Mouse (Mus musculus): Measurements from ENCODE around the gene Kcnip4.

Kcnip4 gene

DNA sequence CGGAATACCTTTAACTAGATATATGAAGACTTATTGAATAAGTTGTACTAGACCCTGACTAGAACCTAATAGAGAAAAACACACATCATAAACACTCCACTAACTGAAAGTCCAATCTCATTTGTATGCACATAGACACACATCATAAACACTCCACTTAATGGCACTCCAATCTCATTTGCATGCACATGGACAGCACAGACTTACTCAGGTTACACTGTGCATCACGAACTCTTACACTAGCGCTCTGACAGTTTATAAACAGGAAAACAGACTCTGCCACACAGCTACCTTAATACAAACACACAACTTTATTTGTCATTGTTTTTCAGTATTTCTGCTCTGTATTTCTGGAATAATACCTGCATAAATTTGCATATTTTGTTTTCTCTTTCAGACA lies 168.3 kb downstream of the Kcnip4 start:
- DNase-seq (ENCODE audit: low read depth, low spot score): no peak

DNA sequence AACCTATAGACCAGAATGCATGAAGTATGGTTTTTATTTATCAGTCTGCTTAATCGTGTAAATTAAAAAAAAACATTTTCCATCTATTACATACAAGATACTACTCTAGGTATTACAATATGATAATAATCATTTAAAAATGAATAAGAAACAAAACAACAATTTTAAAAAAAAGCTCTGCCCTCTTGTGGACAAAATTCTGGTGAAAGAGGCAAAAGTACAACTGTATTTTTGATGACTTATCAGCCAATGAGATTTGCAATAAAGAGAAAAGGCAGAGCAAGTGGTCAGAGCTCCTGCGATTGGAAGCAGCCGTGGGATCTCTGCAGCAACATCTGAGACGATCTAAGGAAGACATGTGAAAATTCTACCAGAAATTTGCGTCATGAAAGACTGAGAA lies 172.6 kb downstream of the Kcnip4 start:
- no peak for DNase-seq (ENCODE audit: low read depth, low spot score)

DNA sequence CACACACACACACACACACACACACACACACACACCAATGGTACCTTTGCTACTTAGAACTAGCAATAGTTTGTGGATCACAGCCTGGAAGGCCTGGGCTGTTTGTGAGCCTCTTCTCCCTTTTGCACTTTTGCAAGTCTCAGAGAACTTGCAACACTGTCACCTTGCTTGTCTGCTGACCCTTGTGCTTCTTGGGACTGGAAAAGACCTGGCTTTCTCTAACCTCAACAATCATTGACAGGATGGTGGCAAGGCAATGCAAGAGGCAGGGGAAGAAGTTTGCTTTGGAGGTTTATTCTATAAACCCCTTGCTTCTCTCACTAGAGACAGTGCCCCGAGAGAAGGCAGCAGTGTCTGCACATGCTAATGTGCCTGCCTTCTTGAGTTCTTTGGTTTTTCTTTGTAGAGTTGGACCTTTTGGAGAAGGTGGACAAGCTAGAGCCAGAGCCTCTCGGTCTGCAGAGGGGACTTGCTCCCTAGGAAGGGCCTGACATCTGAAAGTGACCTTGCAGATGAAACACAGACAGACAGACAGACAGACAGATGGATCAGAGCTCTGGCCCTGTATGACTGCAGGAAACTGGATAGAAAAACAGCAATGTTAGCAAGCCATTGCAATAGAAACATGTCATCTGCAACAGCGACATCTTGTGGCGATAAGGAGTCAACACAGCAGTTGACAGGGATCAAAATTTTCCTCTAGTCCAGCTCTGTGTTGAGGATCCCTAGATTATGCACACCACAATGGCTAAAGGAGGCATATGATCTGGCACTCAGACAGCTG lies 174.4 kb downstream of the Kcnip4 start:
- DNase-seq (ENCODE audit: low read depth, low spot score): peak; percentile 43

DNA sequence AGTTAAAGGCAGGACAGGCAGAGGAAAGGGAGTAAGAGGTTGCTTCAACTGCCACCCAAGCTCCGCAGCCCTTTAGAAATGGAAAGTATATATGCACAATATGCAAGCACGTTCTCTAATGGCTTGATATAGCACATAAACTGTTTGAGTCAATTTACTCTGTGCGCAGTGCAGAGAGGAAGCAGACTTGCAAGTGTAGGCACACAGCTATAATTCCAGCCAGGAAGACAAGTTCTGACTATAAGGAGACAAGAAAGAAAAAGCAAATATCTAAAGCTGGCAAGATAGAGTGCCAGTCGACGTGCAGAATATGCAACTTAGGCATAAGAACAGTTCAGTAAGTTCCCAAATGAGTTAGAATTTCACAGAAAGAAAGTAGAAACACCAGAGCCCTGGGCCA lies 175.2 kb downstream of the Kcnip4 start:
- DNase-seq (ENCODE audit: low read depth, low spot score): no peak

DNA sequence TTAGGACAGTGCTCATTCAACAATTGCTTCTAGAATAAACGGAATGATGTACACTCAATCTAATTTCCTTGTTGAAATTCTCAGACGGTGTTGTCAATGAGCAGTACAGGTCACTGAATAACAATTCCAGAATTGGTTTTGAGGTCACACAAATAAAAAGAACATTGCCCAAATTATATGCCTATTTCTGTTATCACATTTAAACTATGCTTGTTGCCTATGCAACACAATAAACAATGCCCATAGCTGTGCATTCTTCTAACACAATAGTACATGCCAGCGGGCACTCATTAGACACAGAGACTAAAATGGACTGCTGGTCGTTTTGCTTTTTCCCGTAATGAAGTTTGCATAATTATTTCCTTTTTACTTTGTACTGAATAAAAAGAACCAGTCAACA lies 176.2 kb downstream of the Kcnip4 start:
- no peak for DNase-seq (ENCODE audit: low read depth, low spot score)

DNA sequence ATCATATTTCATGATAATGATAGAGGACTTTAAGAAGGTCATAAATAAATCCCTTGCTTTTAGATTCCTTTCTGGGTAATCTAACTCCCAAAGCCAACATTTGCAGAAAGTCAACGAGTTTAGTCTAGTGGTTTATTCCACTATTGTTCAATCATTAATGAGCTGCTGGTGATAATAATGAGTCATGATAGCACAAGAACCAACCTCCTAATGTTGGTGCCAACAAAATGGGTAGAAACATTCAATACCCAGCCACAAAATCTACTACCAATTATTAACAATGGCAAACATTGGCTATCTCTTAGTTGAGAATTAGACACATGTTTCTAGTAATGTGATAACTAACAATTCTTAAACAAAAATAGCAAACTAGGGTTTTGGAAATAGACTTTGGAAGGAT lies 180.1 kb downstream of the Kcnip4 start:
- DNase-seq (ENCODE audit: low read depth, low spot score): no peak

DNA sequence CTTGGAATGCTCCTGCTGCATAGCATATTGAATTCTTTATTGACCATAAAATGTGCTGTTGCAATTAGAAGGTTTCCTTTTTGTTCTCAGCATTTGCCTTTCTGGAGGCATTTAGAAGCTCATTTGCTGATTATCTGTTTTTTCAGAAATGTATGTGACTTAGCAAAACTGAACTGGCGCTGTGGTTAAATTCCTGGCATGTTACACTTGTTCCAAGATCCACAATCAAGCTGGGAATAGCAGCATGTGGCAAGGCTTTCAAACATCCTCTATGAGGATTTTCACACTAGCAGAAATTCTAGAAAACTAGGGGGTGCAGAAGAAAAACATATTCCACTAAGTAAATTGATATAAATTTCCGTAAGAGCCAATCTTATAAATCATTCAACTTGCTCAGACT lies 187.5 kb downstream of the Kcnip4 start:
- no peak for DNase-seq (ENCODE audit: low read depth, low spot score)

DNA sequence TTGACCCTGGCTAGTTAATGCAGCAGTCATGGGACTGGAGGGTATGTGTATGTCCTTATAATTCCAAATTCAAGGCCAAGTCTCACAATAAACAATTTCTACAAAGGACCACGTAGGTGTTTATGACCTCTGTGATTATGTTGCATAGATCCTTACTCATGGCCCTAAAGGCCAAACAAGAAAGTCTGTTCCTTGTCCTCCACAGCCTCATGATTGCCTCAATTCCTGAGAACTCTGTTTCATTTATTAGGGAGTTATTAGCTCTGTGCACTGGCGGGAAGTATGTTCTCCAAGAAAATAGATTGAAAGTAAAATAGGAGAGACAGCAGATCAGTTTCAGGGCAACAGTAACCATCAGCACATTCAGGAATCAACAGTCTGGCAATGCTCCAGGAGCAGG lies 191.6 kb downstream of the Kcnip4 start:
- DNase-seq (ENCODE audit: low read depth, low spot score): no peak

DNA sequence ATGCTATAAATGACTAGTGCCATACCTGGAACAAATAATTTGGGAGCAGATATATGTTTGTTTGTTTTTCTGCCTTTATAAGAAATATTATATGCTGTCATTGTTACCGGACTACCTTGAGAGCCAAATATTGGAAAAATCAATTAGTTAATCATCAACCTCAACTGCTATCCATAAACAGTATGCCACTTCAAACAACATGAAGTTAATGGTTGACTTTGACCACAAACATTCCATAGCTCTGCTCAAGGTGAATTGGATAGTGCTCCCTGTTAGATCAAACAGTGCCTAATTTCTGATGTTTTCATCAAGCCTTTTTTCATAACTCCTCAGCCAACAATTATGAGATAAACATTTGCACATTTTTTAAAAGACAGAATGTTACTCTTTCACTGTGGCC lies 195.7 kb downstream of the Kcnip4 start:
- DNase-seq (ENCODE audit: low read depth, low spot score): no peak

DNA sequence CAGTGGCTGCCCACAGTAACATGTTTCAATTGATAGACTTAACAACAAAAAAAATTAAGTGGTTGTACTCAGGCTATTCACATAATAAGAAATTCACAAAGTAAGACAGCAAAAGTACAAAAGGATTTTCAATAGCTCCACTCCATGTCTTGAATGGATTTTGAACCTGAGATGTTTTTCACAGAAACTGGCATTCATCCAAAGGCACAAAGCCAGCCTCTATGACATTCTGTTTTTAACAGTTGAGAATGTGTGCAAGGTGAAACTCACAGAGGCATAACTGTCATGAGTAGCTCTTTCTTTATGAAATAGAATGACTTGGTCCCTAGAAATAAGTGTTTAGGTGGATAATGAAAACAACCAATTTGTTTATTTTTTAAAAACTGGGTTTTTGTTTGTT lies 206.0 kb downstream of the Kcnip4 start:
- no peak for DNase-seq (ENCODE audit: low read depth, low spot score)

DNA sequence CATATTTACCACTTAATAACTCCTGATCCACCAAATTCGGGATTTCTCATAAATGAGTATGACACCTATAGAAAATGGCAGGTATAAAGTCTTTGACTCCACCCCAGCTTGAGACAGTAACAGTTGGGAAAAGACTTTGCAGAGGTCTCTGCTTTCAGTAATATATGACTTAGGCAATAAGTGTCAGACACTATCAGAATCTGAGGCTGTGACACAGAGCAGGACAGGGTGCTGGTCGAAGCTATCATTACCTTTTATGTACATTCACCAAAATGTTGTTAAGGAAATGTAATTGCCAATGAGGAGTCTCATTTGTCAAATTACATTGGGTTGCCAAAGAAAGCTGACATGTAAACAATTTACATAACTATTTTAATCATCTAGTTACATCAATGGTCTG lies 206.8 kb downstream of the Kcnip4 start:
- DNase-seq (ENCODE audit: low read depth, low spot score): no peak

DNA sequence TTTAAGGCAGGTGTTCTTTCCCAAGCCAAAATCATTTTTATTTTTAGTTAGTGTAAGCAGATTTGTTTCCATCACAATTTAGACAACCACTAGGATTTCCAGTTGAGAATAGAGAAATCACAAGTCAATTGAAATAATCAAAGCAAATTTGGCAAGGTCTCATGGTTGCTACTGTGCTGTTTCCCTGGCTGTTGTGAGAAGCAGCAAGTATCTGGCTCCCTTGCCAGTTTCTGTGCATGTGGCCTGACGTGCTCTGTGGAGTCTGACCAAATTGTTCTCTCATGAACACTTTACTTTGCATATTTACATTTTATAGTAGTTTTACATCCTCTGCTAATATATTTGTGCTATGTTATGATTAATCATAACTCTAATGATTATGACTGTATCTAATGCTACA lies 217.9 kb downstream of the Kcnip4 start:
- no peak for DNase-seq (ENCODE audit: low read depth, low spot score)

DNA sequence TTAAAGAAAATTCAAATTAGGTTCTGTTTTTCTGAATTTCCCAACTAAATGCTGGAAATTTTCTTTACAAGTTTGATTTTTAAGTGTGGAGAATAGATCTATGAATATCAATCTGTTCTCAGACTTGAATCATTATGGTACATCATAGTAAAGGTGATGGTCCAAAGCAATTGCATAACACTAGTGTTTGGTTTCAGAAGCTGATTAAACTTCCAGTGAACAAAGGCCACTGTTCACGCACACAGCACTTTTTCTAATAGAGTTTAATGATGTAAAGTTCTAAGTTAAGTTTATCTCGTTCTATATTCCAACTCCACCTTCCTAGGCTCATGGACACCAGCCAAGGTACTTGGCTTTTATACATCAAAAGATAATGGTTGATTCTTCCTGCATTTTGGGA lies 219.4 kb downstream of the Kcnip4 start:
- DNase-seq (ENCODE audit: low read depth, low spot score): no peak

DNA sequence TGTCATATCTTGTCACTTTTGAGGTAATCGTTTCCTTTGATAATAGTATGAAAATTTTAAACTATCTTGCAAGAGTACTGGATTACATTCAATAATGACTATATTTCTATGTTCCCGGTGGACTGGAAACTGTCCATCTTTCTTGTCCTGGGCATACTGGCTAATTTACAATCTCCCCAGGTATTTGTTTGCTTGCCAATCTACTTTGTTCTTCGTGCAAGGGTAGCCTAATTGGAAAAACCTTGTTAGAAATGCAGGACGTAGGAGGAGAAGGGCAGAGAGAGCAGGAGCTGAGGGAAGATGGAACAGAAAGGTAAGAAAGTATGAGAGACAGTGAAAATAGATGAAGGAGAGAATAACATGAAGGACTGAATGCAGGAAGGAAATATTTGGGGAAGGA lies 226.1 kb downstream of the Kcnip4 start:
- no peak for DNase-seq (ENCODE audit: low read depth, low spot score)

DNA sequence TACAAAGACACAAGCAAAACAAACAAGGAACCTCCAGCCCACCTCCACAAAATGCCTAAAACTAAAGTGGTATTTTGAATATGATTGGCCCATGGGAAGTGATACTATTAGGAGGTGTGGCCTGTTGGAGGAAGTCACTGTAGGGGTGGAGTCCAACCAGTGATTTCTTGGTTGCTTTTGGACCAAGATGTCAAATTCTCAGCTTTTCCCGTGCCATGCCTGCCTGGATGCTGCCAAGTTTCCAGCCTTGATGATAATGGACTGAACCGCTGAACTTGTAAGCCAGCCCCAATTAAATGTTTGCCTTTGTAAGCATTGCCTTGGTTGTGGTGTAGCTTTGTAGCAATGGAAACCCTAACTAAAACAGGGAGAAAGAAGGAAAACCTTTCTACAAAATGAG lies 232.3 kb downstream of the Kcnip4 start:
- DNase-seq (ENCODE audit: low read depth, low spot score): no peak

DNA sequence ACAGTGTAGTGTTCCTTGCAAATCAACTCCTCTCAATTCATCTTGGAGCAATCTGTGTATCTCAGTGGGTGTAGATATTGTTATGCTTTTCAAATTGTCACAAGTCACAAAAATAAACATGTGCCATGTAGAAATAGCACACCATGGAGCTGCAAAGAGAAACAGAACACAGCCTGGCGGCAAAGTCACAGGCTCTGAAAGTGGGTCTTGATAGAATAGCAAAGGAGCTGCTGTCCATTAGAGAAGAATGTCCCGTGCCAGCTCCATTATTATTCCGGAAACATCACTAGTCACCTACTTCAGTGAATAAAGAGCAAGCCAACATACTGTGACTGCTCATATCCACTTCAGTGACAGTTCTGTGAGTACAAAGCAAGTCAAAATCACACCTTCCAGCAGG lies 232.9 kb downstream of the Kcnip4 start:
- DNase-seq (ENCODE audit: low read depth, low spot score): no peak

DNA sequence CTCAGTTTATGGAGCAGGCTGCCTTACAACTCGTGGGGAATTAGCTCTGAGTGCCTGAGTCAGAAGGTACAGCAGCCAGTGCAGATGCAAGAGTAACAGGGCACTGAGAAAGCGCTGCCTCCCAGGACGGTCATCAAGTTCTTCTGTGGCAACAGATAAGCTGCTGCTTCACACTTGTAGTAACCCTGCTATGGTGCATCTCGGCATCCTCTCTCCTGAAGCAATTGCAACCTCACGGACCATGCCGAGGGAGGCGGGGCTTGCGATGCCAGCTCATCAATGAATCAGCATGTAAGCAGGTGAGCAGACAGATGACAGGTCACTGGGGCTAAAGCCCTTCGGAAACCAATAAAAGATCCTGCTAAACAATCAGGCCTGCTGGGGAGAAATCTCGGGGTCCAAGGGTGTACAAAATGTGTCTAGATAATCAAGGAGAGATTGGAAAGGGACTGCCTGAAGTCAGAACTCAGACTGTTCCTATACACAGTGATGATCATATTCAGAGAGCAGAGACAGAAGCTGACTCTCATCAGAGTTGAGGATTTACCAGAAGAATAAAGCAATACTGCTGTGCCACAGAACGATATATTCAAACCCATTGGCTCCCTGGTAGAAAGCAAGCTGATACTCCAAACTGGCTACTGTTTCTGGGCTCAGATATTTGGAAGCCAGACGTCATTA lies 239.1 kb downstream of the Kcnip4 start:
- DNase-seq (ENCODE audit: low read depth, low spot score): no peak

DNA sequence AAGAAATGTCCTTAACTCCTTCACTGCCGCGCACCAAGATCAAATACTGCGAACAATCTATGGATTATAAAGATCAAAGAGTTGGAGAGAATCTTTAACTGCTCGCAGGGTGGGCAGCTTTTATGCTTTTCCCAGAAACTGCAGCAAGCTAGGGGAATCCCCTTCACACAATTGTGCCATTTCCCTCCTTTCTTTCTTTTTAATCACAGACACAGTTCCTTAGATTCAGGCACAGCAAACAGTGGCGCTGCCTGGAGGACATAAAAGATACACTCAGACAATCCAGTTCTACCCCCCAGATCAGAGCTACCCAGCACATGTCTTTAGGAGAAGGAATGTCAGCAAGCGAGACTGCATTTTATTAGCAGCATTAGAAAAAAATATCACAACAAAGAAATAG lies 239.9 kb downstream of the Kcnip4 start:
- no peak for DNase-seq (ENCODE audit: low read depth, low spot score)

DNA sequence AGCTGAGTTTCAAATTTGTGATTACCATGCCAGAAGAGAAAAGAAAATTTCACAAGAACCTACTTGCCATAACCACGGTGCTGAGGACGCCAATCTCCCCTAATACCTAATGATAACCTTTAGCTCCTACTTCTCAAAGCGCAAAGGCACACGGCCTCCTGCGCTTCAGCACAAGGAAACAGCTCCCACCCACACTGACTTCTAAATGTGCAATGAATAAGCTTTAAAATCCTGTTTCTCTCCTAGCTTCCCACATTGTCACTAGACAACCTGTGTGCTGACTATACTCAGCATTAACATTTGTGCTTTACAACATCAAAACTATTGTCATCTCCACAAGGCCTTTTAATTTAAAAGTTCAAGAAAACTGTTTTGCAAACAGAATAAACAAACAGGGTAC lies 241.3 kb downstream of the Kcnip4 start:
- DNase-seq (ENCODE audit: low read depth, low spot score): no peak

DNA sequence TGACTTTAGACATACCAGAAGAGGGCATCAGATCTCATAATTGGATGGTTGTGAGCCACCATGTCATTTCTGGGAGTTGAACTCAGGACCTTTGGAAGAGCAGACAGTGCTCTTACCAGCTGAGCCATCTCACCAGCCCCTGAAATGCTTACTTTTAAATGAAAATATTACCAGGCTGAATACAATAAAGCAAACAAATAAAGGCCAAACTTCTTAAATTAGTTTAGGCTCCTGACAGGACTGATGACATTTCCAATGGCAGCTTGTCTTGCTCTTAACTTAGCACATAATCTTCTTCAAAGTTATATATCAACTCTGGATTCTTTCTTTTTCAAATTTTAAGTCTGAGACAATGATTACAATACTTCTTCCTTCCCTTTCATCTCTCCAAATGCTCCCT lies 252.8 kb downstream of the Kcnip4 start:
- DNase-seq (ENCODE audit: low read depth, low spot score): no peak

DNA sequence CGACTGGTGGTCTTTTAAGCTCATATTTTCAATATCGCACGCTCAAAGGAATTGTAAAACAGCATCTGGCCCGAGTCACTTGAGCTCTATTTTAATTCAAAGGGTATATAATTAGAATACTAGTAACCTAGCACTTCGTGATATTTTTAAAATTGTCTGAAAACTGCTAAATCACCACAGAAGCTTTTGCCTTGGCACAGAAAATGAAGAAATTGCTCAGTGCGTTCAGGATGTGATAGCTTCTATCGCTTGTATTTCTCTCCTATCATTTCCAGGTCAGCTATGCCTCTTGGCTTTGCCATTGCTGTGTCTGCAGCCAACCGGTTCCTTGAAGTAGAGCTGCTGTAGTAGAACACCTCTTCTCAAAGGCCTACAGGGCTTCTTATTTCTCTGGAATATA lies 255.9 kb downstream of the Kcnip4 start:
- no peak for DNase-seq (ENCODE audit: low read depth, low spot score)

DNA sequence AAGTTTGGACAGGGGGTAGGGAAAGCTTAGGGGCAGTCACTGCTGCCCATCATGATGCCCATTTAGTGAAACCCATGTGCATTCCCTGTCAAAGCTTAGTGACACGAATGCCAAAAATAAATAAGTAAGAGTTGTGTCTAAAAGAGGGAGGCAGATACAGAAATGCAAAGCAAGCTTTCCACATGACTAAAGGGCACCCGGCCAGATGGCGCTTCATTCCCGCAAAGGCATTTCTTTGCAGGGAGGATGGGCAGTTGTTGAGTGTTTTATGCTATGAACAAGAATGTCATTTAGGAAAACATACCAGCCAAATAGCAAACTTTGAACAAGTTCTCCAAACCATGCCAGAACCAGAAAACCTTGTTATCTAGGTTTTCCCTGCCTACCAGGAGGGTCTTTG lies 265.4 kb downstream of the Kcnip4 start:
- no peak for DNase-seq (ENCODE audit: low read depth, low spot score)

DNA sequence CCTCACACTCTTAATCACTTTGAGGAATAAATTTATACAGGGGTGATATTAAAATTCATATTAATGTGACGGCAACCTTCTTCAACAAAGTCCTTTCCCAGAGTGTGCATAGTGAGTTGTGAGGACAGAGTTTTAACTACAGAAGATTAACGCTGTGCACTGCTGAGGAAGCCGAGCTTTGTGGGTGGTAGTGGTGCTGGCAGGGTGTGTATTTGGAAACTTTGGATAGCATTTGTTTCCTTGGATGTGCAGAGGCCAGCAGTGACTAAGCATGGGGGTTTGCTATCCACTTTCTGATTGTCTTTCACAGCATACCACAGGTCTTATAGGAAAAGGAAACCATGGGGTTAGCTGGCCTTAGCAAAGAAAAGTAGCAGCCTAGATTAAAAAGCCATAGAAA lies 267.9 kb downstream of the Kcnip4 start:
- no peak for DNase-seq (ENCODE audit: low read depth, low spot score)

DNA sequence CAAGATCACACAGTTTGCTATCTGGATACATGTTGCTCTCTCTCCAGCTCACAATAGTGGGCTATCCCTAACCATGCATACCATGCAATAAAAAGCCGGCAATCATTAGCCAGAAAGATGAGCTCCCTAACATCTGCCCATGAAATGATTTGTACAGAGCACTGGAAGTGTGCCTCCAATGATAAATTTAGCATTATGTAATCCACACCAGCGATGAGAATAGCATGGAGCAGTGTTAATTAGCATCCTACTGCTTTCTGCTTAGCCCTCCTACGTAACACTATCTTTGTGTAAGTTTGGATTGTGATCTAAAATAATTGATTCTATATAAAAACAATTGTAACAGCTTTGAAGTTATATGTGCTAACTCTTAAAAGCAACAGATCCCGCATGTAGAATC lies 268.7 kb downstream of the Kcnip4 start:
- no peak for DNase-seq (ENCODE audit: low read depth, low spot score)
